Mouse (Mus musculus): ENCODE results near the gene Ccdc113. TPM values are rescaled to one million over a fixed set of nuclear protein-coding genes. Genes with fewer than 3 reads are reported as not detected.
A peak's percentile ranks its signal among the peaks of the same experiment; 100 is the strongest.

Ccdc113 gene
- total RNA-seq (2022): 1 to 10 TPM; 1.2 to 2.7 (median 1.6) TPM

GRCm38 (mm10) chr8:95533584-95534387 is at the start of gene Ccdc113:
Ccdc113 (plus strand) TSS chr8:95534085.
- DNase-seq (ENCODE audit: low spot score in 2 of 2): peak; percentile 38 to 55

GRCm38 (mm10) chr8:95487800-95488697 is 45.8 kb upstream of the Ccdc113 start:
- no peak for DNase-seq (ENCODE audit: low spot score in 2 of 2)

DNA sequence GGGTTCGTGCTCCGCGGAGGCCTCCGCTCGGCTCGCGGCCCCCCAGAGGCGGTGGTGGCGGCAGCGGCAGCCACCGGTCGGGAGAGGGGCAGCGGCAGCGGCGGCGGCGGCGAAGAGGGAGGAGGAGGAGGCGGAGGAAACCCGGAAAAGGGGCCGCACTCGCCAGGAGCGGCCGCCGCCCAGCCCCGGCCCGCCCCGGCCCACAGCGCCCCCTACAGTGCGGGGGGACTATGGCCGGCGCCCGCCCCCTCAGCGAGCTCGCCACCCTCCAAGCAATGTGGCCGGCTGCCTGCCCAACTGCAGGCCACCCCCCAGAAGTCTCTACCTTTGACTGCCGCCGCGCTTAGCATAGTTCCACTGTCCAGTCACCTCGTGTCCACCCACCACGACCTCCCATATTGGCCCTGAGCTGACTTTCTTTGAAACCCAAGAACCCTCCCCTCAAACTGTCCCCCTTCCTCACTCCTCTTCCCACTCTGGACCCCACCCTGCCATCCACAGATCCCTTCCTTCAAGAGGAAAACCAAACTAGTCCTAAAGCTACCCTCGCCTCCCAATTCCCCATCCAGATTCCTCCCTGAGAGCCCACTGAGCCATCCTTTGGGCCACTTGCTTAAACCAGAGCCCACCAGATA is 45.1 kb upstream of the Ccdc113 start:
- DNase-seq (ENCODE audit: low spot score in 2 of 2): peak; percentile 28 to 69

DNA sequence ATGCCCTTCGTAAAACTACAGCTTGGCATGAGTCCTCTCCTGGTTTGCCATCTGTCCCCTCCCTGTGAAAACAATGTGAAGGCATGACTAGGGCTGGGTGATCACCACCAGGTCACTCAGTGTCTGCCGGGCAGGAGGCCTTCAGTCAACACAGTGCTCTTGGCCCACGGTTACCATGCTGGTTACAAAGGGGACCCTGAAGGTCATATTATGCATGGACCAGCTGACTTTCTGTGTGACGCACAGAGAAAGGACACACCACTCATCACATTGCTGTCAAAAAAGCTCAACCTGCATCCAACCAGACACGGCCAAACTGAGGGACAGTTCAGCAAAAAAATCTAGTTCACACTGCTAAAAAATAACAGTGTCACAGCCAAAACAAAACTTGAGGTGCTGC is 43.9 kb upstream of the Ccdc113 start, which contains the start of gene Csnk2a2:
Gene Csnk2a2 (minus strand): TSS at position 34 of the 400 bp plus-strand sequence.
- DNase-seq (ENCODE audit: low spot score in 2 of 2): no peak

- no peak for DNase-seq (ENCODE audit: low spot score in 2 of 2)
Observed at GRCm38 (mm10) chr8:95492057-95492456, 41.8 kb upstream of the Ccdc113 start.

GRCm38 (mm10) chr8:95495444-95495843 is 38.4 kb upstream of the Ccdc113 start:
- no peak for DNase-seq (ENCODE audit: low spot score in 2 of 2)

DNA sequence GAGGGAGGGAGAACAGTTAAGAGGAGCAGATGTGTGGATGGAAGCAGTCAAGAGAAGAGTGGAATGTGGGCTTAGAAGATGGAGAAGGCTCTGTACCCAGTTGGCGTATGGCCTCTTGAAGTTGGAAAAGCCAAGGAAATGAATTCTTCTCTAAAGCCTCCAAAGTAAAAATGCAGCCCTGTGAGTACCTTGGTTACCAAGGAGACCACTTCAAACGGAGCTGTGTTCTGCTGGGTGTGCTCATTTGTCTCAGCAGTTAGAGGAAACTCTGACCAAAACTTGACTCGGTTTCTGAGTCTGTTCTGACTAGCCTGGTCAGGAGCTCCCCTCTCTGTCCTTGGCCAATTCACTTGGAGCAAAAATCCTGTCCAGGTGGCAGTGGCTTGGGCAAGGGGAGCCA is 37.5 kb upstream of the Ccdc113 start:
- DNase-seq (ENCODE audit: low spot score in 2 of 2): no peak

- no peak for DNase-seq (ENCODE audit: low spot score in 2 of 2)
Observed at GRCm38 (mm10) chr8:95497821-95498220, 36.1 kb upstream of the Ccdc113 start.

DNA sequence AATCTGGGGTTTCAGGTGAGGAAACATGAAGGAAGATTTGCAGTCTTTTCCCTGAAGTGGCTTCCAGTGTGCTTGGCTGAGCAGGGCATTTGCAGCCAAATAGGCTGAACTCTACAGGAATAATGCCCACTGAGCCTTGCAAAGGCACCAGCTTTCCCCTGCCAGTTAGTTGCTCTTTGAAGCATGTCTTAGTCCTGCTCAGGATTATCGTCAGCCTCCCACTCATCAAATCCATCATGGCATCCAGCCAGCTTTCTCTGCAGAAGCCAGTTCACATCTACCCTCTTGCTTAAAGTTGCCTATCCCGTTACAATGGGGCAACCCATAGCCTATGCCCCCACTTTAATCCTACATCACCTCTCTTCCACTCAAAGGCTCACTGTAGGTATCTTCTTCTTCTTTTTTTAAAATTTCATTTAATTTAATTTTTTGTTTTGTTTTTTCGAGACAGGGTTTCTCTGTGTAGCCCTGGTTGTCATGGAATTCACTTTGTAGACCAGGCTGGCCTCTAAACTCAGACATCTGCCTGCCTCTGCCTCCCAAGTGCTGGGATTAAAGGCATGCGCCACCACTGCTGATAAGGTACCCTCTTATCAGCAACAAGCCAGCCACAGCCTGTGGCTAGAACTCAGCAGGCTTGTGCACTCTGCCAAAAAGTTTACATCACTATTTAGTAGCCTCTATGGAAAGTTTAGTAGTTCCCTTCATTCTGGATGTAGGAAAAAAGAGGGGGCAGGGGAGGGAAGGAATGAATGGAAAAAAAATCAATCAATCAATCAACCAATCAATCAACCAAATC is 34.4 kb upstream of the Ccdc113 start:
- no peak for DNase-seq (ENCODE audit: low spot score in 2 of 2)

GRCm38 (mm10) chr8:95500436-95500835 is 33.4 kb upstream of the Ccdc113 start:
- no peak for DNase-seq (ENCODE audit: low spot score in 2 of 2)

- no peak for DNase-seq (ENCODE audit: low spot score in 2 of 2)
Observed at GRCm38 (mm10) chr8:95502431-95502830, 31.5 kb upstream of the Ccdc113 start.

GRCm38 (mm10) chr8:95504835-95505234 is 29.1 kb upstream of the Ccdc113 start:
- no peak for DNase-seq (ENCODE audit: low spot score in 2 of 2)

- no peak for DNase-seq (ENCODE audit: low spot score in 2 of 2)
Observed at GRCm38 (mm10) chr8:95505606-95506005, 28.3 kb upstream of the Ccdc113 start.

GRCm38 (mm10) chr8:95506245-95506644 is 27.6 kb upstream of the Ccdc113 start:
- no peak for DNase-seq (ENCODE audit: low spot score in 2 of 2)

DNA sequence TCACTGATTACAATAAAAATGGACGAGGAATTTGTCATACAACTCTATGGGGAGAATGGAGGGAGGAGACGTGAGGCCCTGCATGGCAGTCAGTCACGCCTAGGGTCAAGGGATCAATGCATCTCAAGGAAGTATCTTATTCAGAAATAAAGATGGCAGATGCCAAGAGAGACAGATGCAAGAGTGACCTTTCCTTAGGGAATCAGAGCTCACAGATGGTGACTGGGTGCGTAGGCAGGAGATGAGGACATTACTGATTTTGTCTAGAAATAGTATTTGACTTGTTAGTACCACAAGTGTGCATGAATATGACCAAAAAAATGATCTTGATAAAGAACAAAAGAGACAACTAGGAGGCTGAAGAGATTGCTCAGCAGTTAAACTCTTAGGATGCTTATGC is 21.6 kb upstream of the Ccdc113 start:
- peak; percentile 25 to 47 for DNase-seq (ENCODE audit: low spot score in 2 of 2)

DNA sequence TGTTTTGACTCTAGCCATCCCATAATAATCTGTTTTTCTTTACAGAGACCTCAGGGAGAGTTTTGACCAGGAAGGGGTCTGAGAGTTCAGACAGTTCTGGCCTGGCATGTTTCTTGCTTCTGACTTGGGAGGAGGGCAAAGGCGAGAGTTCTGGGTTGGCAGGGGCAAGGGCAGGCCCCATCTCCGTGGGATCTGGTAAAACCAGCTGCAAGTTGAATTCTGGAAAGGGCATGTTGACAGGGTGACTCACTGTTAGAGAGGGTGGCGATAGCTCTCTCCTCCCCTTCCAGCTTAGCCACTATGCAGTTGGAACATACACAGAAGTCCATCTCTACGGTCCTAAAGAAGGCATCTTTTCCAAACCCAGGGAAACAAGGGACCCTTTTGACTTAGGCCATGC is 20.7 kb upstream of the Ccdc113 start:
- no peak for DNase-seq (ENCODE audit: low spot score in 2 of 2)

- no peak for DNase-seq (ENCODE audit: low spot score in 2 of 2)
Observed at GRCm38 (mm10) chr8:95516928-95517327, 17.0 kb upstream of the Ccdc113 start.

GRCm38 (mm10) chr8:95523991-95524390 is 9.9 kb upstream of the Ccdc113 start:
- no peak for DNase-seq (ENCODE audit: low spot score in 2 of 2)

DNA sequence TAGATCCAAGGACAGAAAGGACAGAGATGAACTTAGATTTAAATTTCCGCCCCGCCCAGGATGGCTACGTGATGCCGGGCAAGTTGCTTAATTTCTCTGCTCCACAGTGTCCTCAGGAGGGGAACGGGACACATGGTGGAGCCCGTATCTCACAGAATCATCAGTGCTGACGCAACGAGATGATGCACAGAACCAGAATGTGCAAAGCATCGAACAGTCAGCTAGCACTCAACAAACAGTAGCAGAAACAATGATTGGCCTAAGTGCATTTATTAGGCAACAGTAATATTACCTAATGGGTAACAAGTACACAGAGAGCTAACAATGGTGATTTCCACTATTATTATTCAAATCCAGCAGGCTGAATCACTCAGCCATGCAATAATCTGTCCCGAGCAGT is 5.7 kb upstream of the Ccdc113 start:
- no peak for DNase-seq (ENCODE audit: low spot score in 2 of 2)

GRCm38 (mm10) chr8:95528750-95529310 is 5.1 kb upstream of the Ccdc113 start:
- DNase-seq (ENCODE audit: low spot score in 2 of 2): no peak

- no peak for DNase-seq (ENCODE audit: low spot score in 2 of 2)
Observed at GRCm38 (mm10) chr8:95532206-95532605, 1.7 kb upstream of the Ccdc113 start.
